Mouse (Mus musculus) cerebellum, adult 2 months (tissue): ENCODE results near the gene Pkp3.

Experiments used
- CTCF ChIP-seq: fragments of 200-500 bp; IDR thresholded peaks from 2 replicates; pipeline ENCODE4 v1.5.1; 2011; ENCODE audit warnings: low read depth, mild to moderate bottlenecking, control low read depth, low read length, moderate library complexity, borderline replicate concordance; ENCODE audit not compliant: insufficient read depth
- POLR2A ChIP-seq: fragments of 200-500 bp; IDR thresholded peaks from 2 replicates; pipeline ENCODE4 v1.6.1; 2011; ENCODE audit warnings: low read length, control low read depth, borderline replicate concordance; ENCODE audit not compliant: insufficient read depth

- TF ChIP-seq POLR2A = no peak
- no peak for TF ChIP-seq CTCF
Measured at GRCm38 (mm10) chr7:141121051-141121531, 43.1 kb downstream of the Pkp3 start.
